In the genomic region with DNA sequence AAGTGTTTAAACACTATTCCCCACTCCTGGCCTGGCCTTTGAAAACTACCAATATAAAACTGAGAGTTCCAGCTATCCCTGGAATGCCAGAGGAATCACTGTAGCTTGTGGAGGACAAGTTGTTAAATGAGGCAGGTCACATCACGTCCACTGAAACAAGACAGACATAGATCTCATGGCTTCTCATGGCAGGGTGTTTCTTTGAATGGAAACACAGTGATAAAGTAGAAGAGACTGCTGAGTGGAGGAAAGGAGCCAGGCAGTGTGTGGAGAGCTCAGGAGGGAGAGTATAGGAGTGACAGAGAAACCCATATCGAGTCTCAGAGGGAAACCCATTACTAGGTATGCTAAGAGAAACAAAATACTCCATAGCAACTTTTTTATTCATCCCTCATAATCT, we compare ENCODE assay signal across 30 mouse cellular contexts. TPM values are rescaled to one million over a fixed set of nuclear protein-coding genes. Genes with fewer than 3 reads are reported as not detected.
DNase-seq lines count a peak whose midpoint lies in the region; ATAC-seq and TF ChIP-seq lines count a peak whose summit lies in the region.
"Had no signal": no experiment of that assay in that cellular context is flagged by ENCODE, and none has a peak within 500 bp of the region (broad histone marks: within the 10 kb centered on the region; RNA-seq: fewer than 3 reads in every experiment).

No protein-coding gene starts in this region.

- ATAC-seq in heart, embryonic 13.5 days (ENCODE audit: extremely low read depth, insufficient number of reproducible peaks, low FRiP score, low TSS enrichment): no peak
- ATAC-seq in heart, embryonic 16.5 days (replicated peaks; ENCODE audit: extremely low read depth, insufficient read depth, low FRiP score): peak; percentile 90
- ATAC-seq in kidney, postnatal 0 days (replicated peaks; ENCODE audit: low FRiP score, low read depth): no peak
- ATAC-seq: activated CD4-positive, CD25-positive, alpha-beta regulatory T cell, adult 4 months; forebrain, embryonic 15.5 days; hindbrain, postnatal 0 days; inflammation-experienced regulatory T-cells, adult 6 months; intestine, embryonic 16.5 days had no signal

- no peaks in the 10 kb centered on the region for H3K36me3 ChIP-seq in heart, embryonic 10.5 days
- H3K36me3 ChIP-seq in heart, embryonic 13.5 days: no peaks in the 10 kb centered on the region
- no peaks in the 10 kb centered on the region for H3K36me3 ChIP-seq in heart, embryonic 16.5 days (ENCODE audit: control insufficient read depth, insufficient read depth)
- no peaks in the 10 kb centered on the region for H3K36me3 ChIP-seq in kidney, postnatal 0 days (ENCODE audit: insufficient read depth, low read length)
- H3K36me3 ChIP-seq: embryonic facial prominence, embryonic 10.5 days; embryonic facial prominence, embryonic 13.5 days; forebrain, embryonic 12.5 days; forebrain, embryonic 15.5 days had no signal

- 0 out of 2 replicates have a peak, but pooled peaks cover 3% of the 10 kb centered on the region for H3K4me1 ChIP-seq in heart, embryonic 10.5 days
- H3K4me1 ChIP-seq in heart, embryonic 13.5 days: peaks cover 13% of the 10 kb centered on the region
- peaks cover 3% of the 10 kb centered on the region; the same call in 1 of the 2 replicates for H3K4me1 ChIP-seq in heart, embryonic 16.5 days (ENCODE audit: control insufficient read depth, insufficient read depth, low read length)
- no peaks in the 10 kb centered on the region for H3K4me1 ChIP-seq in kidney, postnatal 0 days (replicated peaks; ENCODE audit: insufficient read depth, low read length)
- H3K4me1 ChIP-seq: embryonic facial prominence, embryonic 10.5 days; embryonic facial prominence, embryonic 13.5 days; forebrain, embryonic 12.5 days; forebrain, embryonic 15.5 days had no signal

- TF ChIP-seq CTCF in kidney, postnatal 0 days (IDR thresholded peaks at IDR 0.05; ENCODE audit: low read depth): no peak

- H3K4me2 ChIP-seq in heart, embryonic 13.5 days: peak overlapping the region; percentile 26
- H3K4me2 ChIP-seq in heart, embryonic 16.5 days (ENCODE audit: low read depth, low read length): peak overlapping the region; percentile 1
- H3K4me2 ChIP-seq in kidney, postnatal 0 days (ENCODE audit: low read length): no peak overlapping the region
- H3K4me2 ChIP-seq: embryonic facial prominence, embryonic 13.5 days; forebrain, embryonic 12.5 days; forebrain, embryonic 15.5 days; hindbrain, embryonic 14.5 days had no signal

- no peaks in the 10 kb centered on the region for H3K27me3 ChIP-seq in heart, embryonic 10.5 days (ENCODE audit: insufficient read depth, poor library complexity, severe bottlenecking)
- no peaks in the 10 kb centered on the region for H3K27me3 ChIP-seq in heart, embryonic 13.5 days (replicated peaks)
- no peaks in the 10 kb centered on the region for H3K27me3 ChIP-seq in heart, embryonic 16.5 days (ENCODE audit: control insufficient read depth, insufficient read depth, low read length)
- H3K27me3 ChIP-seq in kidney, postnatal 0 days (ENCODE audit: insufficient read depth, low read length): no peaks in the 10 kb centered on the region
- H3K27me3 ChIP-seq: embryonic facial prominence, embryonic 13.5 days; forebrain, embryonic 12.5 days; forebrain, embryonic 15.5 days had no signal

- intact Hi-C loops in heart, postnatal 36 days (cut with DNase I): no loop called here
- intact Hi-C loops in heart, postnatal 10 days (cut with DNase I): no loop called here

- no peak overlapping the region for H3K9ac ChIP-seq in heart, embryonic 13.5 days
- no peak overlapping the region for H3K9ac ChIP-seq in heart, embryonic 16.5 days (ENCODE audit: low read length)
- H3K9ac ChIP-seq in kidney, postnatal 0 days (ENCODE audit: low read depth, low read length): no peak overlapping the region
- H3K9ac ChIP-seq: embryonic facial prominence, embryonic 13.5 days; forebrain, embryonic 12.5 days; forebrain, embryonic 15.5 days; hindbrain, embryonic 14.5 days had no signal

- WGBS in heart, embryonic 10.5 days: 27% methylated on average over 2 of the region's 2 CpGs
- 24% methylated on average over 2 of the region's 2 CpGs for WGBS in heart, embryonic 13.5 days
- WGBS in heart, embryonic 16.5 days: 20% methylated on average over 2 of the region's 2 CpGs
- WGBS in kidney, postnatal 0 days: 40% methylated on average over 2 of the region's 2 CpGs

- H3K4me3 ChIP-seq in heart, embryonic 10.5 days: no peak overlapping the region
- H3K4me3 ChIP-seq in heart, embryonic 13.5 days: no peak overlapping the region
- H3K4me3 ChIP-seq in heart, embryonic 16.5 days (ENCODE audit: low read length): no peak overlapping the region
- no peak overlapping the region for H3K4me3 ChIP-seq in kidney, postnatal 0 days (replicated peaks; ENCODE audit: low read depth, low read length)
- H3K4me3 ChIP-seq: embryonic facial prominence, embryonic 10.5 days; embryonic facial prominence, embryonic 13.5 days; erythroblast, embryonic 14.5 days; forebrain, embryonic 12.5 days; forebrain, embryonic 15.5 days had no signal

- H3K27ac ChIP-seq in heart, embryonic 10.5 days: peak overlapping the region; percentile 81
- H3K27ac ChIP-seq in heart, embryonic 13.5 days (replicated peaks): peak overlapping the region; percentile 76
- H3K27ac ChIP-seq in heart, embryonic 16.5 days (ENCODE audit: low read length): peak overlapping the region; percentile 83
- H3K27ac ChIP-seq in kidney, postnatal 0 days: 0 out of 2 replicates have a peak overlapping the region, but pooled peaks have one; percentile 19
- H3K27ac ChIP-seq: embryonic facial prominence, embryonic 10.5 days; embryonic facial prominence, embryonic 13.5 days; forebrain, embryonic 12.5 days; forebrain, embryonic 15.5 days; hindbrain, embryonic 14.5 days; hindbrain, postnatal 0 days had no signal

- DNase-seq in heart, embryonic 10.5 days (ENCODE audit: low spot score): no peak
- no peak for DNase-seq in heart, postnatal 36 days
- DNase-seq in heart, postnatal 10 days: no peak
- no peak for DNase-seq in heart, adult 9 months (ENCODE audit: low spot score in 2 of 2)
- no peak for DNase-seq in kidney, postnatal 0 days (ENCODE audit: low spot score)
- no peak for DNase-seq in kidney, adult 8-10 months
- DNase-seq: adrenal gland, adult 8-10 months; adrenal gland, postnatal 25 days; cerebellum, adult 11-12 months; cerebellum, adult 8-10 months; cerebellum, postnatal 10 days; cerebellum, postnatal 36 days; embryo, embryonic 11 days; gastrocnemius, postnatal 25 days; heart, postnatal 14 days; kidney, adult 18-20 months had no signal

- no peaks in the 10 kb centered on the region for H3K9me3 ChIP-seq in heart, embryonic 10.5 days
- H3K9me3 ChIP-seq in heart, embryonic 13.5 days: no peaks in the 10 kb centered on the region
- no peaks in the 10 kb centered on the region for H3K9me3 ChIP-seq in heart, embryonic 16.5 days (replicated peaks; ENCODE audit: control insufficient read depth, low read length)
- H3K9me3 ChIP-seq in kidney, postnatal 0 days (replicated peaks; ENCODE audit: low read length): no peaks in the 10 kb centered on the region
- H3K9me3 ChIP-seq: embryonic facial prominence, embryonic 13.5 days; forebrain, embryonic 12.5 days; forebrain, embryonic 15.5 days had no signal

RNA-seq across cellular contexts. Expression of gene Dnah12, which starts 2.3 kb away (rescaled TPM):
- polyA plus RNA-seq in heart, embryonic 10.5 days (2016; fragmentation: Nextera tagmentation; extraction: Ambion mirVana): 0.03 and 0.04 TPM in 2 replicates
- under 1 TPM; 0.03 TPM for total RNA-seq in heart, postnatal 36 days (2021)
- 0.01 TPM in 2 replicates for polyA plus RNA-seq in heart, embryonic 13.5 days (2015; fragmentation: Nextera tagmentation; extraction: Ambion mirVana)
- under 1 TPM; 0.05 TPM for total RNA-seq in heart, postnatal 10 days (2021)
- 0.16 and 0.20 TPM in 2 replicates for polyA plus RNA-seq in heart, embryonic 16.5 days (2015; fragmentation: Nextera tagmentation; extraction: Ambion mirVana)
- polyA plus RNA-seq in kidney, postnatal 0 days (2015; fragmentation: Nextera tagmentation; extraction: Ambion mirVana): 0.26 and 0.41 TPM in 2 replicates
- total RNA-seq: adrenal gland, postnatal 25 days; gastrocnemius, adult 8-10 months; gastrocnemius, postnatal 25 days had no signal
- polyA plus RNA-seq: activated CD4-positive, CD25-positive, alpha-beta regulatory T cell, adult 4 months; embryonic facial prominence, embryonic 10.5 days; erythroblast, embryonic 14.5 days; forebrain, embryonic 12.5 days; hindbrain, embryonic 11.5 days had no signal

RNA-seq across cellular contexts. Expression of gene Pde12, which starts 21.0 kb away (rescaled TPM):
- 11.0 and 12.4 TPM in 2 replicates for polyA plus RNA-seq in heart, embryonic 10.5 days (2016; fragmentation: Nextera tagmentation; extraction: Ambion mirVana)
- total RNA-seq in heart, postnatal 36 days (2021): 1 to 10 TPM; 4.5 to 4.6 TPM
- 7.5 and 7.6 TPM in 2 replicates for polyA plus RNA-seq in heart, embryonic 13.5 days (2015; fragmentation: Nextera tagmentation; extraction: Ambion mirVana)
- total RNA-seq in heart, postnatal 10 days (2021): 1 to 10 TPM; 5.8 to 6.1 TPM
- 8.1 and 8.3 TPM in 2 replicates for polyA plus RNA-seq in heart, embryonic 16.5 days (2015; fragmentation: Nextera tagmentation; extraction: Ambion mirVana)
- 8.8 and 9.2 TPM in 2 replicates for polyA plus RNA-seq in kidney, postnatal 0 days (2015; fragmentation: Nextera tagmentation; extraction: Ambion mirVana)

RNA-seq across cellular contexts. Expression of gene Arf4, which starts 52.9 kb away (rescaled TPM):
- polyA plus RNA-seq in heart, embryonic 10.5 days (2016; fragmentation: Nextera tagmentation; extraction: Ambion mirVana): 431 and 507 TPM in 2 replicates
- total RNA-seq in heart, postnatal 36 days (2021): 10 to 100 TPM; 66.7 to 78.0 TPM
- polyA plus RNA-seq in heart, embryonic 13.5 days (2015; fragmentation: Nextera tagmentation; extraction: Ambion mirVana): 440 and 447 TPM in 2 replicates
- total RNA-seq in heart, postnatal 10 days (2021): 100 to 1,000 TPM; 127 to 134 TPM
- polyA plus RNA-seq in heart, embryonic 16.5 days (2015; fragmentation: Nextera tagmentation; extraction: Ambion mirVana): 378 and 406 TPM in 2 replicates
- 519 and 548 TPM in 2 replicates for polyA plus RNA-seq in kidney, postnatal 0 days (2015; fragmentation: Nextera tagmentation; extraction: Ambion mirVana)

Comparison
In these comparisons a context has a peak if more than half of its experiments do, and no peak if none do; other contexts are left out.
1. H3K27ac ChIP-seq: peak in every context shown above with its lines; median percentile 83 in heart, embryonic 16.5 days; 81 in heart, embryonic 10.5 days; 76 in heart, embryonic 13.5 days; 19 in kidney, postnatal 0 days.